Mouse (Mus musculus) 3T3-L1 (cell line): ENCODE results near the gene Tarbp2.

Experiments used
- DNase-seq: peaks from one replicate; pipeline ENCODE4 v3.0.0-alpha.2; 2015; ENCODE audit warnings: low read depth, low spot score

Gene Tarbp2

DNA sequence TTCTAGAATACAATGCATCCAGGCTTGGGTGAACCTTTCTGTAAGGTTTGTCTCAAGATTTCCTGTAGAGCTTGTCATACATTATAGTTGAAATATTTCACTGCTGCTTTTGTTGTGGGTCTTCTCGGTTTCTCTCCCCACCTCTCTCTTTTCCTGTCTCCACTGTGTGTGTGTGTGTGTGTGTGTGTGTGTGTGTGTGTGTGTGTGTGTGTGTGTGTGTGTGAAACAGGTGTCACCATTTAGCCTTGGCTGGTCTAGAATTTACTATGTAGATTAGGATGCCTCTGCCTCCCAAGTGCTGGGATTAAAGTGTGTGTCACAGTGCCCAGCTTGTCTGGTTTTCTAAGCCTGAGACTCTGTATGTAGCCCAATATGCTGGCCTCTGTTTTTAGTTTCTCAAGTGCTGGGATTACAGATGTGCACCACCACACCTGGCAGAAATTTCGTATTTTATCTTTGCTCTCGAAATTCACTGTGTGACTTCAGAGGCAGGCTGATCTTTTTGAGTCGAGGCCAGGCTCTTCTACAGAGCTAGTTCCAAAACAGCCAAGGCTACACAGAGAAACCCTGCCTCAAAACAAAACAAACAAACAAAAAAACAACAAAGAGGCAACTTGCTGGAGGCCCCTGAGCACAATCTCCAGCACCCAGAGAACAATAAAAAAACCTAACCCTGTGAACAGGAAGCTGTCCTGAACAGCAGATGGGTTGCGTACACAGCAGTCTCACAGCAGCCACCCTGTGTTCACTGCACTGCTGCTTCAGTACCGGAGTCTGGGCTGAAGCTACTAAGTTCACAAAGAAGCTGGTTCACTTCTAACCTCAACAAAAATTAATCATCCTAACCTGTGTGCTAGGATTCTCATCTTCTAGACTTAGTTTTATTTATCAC is 8.4 kb downstream of the Tarbp2 start:
- DNase-seq = no peak

DNA sequence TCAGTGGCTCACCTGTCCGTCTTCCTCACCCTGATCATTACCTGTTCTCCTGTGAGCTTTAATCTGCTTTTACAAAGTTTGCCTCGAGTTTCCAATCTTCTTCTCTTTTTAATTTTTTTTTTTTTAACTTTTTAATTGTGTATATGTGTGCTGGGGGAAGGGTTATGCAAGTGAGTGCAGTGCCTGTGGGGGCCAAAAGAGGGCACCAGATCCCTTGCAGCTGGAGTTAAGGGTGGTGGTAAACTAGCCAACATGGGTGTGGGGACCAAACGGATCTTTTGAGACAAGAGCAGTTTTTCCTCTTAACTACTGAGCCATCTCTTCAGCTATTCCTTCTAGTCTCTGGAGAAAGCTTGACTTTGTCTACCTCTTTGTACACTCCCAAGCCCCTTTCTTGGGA is 9.9 kb downstream of the Tarbp2 start:
- no peak for DNase-seq

DNA sequence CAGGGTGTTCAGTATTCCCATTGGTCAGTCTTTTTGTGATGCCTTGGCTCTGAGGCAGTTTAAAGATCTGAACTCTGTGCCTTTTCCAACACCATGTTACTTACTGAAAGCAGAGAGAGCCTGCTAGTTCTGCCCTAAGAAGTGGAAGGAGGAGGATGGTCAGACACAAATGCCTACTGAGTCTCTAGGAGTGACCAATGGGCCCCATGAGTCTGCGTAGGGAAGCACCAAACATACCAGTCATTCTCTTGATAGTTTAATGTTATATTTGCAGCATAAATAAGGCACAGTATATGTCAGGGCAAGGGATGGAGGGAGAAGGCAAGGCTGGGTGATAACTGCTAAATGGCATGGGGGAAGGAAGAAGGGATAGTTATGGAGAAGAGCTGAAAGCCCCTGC is 10.4 kb downstream of the Tarbp2 start:
- DNase-seq = no peak

DNA sequence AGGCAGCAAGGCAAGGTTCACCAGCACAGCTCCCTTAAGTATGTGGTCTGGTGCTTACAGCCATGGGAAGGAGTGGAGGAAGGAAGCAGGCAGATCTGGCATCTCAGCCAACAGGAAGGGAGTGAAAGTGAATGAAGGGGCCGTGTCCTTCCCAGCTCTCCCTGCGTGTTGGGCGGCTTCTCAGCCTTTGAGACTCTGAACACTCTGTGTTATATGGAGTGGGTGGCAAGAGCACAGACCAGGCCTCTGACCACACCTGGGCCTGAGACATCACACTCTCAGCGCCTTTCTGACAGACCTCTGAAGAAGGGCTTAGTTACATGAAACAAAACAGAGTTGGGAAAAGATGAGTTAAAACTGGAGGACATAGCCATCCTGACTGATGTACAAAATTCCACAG is 12.6 kb downstream of the Tarbp2 start:
- DNase-seq = no peak

DNA sequence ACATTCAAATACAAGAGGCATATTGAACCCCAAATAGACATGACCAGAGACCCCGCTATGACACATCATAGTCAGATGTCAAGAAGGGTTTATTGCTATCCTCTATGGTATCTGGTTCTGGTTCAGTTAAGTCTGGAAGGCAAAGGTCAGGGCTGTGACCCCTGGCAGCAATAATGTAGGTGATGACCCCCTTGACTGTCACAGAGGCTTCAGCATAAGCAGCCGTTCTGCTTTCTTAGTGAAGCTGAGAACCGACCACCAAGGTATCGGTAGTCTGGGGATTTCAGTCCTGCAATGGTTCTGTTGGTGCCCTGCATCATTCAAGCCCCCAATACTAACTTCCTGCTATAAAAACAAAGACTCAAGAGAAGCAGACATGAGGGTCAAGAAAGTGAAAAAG is 13.6 kb downstream of the Tarbp2 start:
- DNase-seq = no peak

DNA sequence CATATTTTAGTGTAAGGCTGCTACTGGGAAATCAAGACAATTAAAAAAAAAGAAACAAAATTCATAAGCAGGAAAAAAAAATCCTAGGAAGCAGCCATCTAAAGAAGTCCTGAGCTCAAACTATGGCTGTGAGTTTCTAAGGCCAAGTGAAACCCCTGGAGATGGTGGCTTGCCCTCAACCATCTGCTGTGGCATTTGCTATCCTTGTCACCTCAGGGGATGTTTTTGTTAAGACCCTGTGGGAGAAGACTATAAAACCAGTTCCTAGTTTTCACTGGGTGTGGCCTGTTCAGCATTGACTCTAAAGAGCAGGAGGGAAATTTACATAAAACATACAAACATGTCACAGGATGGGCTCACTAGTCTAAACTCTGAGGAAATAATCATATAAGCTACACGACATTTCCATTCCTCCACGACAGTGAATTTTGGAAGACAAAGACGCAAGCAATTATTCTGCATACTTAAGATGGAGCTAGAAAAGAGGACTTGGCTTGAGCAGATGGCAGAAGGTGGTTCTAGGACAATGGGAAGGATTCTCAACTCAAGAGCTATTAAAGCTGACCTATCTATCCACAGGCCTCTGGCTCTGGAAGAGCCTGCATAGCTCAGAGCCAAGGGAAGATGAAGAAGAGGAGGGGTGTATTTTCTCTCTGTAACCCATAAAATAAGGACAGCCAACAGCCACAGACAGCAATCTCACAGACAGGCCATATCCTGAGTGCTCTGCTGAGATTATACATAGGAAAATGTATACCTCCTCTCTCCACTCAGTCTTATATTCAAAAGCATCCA is 14.3 kb downstream of the Tarbp2 start:
- no peak for DNase-seq

DNA sequence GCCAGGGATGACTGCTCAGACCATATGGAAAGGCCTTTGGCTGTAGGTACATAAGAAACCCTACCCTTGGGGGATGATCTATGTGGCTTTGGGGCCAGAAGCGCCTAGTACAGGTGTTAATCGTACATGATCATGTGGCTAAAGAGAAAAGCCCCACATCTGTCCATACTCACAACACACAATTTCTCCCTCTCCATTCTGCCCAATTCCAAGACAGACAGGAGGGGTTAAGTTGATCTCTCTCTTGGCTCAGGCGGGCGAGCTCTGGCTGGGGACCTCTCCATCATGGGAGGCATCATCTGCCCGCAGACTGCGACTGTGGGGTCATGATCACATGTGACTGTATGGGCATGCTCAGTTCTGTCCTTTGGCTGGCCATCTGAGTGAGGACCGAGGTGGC is 15.9 kb downstream of the Tarbp2 start:
- DNase-seq = no peak

DNA sequence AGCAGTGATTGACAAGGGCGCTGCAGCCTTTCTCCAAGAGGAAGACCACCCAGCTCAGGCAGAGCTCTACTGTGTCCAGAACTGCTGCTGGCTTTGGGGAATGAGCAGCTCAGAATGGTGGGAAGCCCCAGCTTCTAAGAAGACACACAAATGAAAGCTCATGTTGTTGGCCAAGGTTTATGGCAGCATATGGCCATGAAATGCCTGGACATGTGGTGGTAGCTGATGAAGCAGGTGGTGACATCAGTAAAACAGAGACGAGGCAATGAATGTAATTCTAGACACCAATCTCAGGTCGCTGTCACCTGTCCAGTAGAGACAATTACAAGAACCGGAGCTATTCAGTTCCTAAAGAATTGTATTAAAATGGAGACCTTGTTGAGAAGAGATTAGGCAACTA is 26.8 kb downstream of the Tarbp2 start:
- no peak for DNase-seq

DNA sequence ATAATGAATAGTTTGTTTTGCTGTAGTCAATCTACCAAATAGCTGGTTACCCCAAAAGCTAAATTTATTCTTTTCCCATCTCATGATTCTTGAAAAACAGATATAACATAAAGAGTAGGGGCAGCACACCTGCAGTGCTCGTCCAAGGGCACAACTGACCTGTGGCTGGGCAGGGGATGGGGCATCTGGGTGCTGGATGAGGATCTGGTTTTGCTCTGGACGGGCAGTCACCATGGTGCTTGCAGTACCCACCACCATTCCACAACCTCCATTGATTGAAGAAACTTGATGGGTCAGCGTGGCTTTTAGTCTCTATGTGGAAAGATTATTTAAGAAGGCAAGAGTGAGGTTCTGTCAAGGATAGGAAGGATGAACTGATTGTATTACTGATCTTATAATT is 28.3 kb downstream of the Tarbp2 start:
- no peak for DNase-seq

DNA sequence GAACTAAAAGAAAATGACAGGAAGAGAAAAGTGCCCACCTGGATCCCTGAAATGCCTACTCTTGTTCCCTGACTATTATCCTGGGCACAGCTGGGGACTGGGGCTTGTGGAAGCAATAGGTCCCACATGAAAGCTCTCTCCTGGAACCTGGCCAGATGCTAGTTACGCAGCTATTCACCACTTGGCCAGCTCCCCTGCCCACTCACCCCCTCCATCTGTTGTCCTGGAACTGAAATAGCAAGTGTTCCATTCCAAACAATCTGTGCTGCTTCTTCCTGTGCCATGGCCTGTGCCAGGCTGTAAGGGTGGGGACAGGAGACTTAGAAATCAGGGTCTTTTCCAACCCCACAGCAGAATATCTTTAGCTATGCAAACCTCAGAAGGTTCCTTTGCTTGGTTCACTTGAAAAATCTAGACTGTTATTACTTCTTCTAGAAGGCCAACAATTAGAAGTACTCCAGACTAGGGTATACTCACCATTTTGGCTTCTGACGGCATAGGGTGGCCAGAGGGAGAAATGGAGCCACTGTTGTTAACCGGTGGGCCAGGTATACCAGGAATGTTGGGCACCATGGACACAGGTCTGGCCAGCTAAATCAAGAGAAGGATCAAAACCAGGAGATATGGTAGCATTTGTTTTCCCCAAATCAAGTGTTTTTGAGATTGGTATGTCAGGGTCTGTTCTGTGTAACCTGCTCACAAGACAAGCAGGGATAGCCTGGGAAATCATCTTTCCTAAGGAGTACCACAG is 28.9 kb downstream of the Tarbp2 start:
- DNase-seq = no peak

DNA sequence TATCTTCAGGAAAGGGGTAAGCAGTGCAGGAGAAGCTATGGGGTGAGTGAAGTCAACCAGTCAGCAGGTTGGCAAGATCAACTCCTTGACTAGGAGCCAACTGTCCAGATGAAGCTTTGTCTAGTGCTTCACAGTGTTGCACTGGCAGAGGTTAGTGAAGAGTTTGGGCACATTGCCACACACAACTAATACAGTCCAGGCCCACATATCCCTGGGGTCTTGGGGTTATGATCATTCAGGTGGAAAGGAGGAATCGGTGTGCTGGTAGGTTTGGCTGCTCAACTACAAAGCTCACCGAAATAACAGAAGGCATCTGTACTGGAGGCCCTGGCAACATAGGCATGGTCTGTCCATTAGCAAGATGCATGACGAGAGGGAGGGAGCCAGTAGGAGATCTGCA is 29.5 kb downstream of the Tarbp2 start:
- DNase-seq = no peak

DNA sequence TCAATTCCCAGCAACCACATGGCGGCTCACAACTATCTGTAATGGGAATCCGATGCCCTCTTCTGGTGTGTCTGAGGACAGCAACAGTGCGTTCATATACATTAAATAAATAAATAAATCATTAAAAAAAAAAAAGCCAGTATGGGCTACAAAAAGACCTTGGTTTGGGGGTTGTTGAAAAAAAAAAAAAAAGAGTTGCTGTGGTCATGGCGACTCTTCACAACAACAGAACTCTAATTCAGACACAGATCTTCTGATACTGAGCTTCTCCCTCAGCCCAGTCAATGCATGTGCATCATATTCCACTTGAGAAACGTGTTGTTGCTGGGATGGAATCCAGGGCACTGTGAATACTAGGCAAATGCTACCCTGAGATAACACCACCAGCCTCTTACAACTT is 34.6 kb downstream of the Tarbp2 start:
- no peak for DNase-seq

DNA sequence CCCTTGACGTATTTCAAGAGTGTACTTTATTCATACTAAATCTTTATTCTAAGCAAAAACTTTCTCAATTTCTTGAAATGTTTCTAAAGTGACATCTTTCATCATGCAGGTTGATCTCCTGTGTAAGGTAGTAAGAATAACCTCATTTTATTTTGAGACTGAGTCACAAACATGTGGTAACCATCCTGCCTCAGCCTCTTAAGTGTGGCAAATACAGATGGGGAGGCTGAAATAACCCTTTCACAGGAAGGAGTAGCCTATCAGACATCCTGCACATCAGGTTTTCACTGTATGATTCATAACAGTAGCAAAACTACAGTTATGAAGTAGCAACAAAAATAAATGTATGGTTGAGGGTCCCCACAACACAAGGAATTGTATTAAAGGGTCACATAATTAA is 37.6 kb downstream of the Tarbp2 start:
- no peak for DNase-seq

DNA sequence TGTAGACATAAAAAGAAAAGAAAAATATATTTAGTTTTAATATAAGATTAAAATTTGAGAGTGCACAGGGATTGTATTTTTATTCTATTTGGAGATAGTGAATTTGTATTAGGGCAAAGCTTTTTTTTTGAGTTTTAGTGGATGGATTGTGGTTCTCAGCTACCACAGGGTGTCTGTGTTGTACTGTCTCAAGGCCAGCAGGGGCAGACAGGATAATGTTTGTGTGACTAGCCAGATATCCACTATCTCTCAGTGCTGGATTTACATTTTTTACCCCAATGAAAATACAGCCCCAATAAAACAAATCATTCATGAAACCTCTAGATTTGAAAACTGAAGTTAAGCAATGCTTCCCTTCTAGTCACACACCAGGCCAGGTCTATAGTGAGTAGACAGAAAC is 39.6 kb downstream of the Tarbp2 start:
- peak; percentile 32 for DNase-seq

DNA sequence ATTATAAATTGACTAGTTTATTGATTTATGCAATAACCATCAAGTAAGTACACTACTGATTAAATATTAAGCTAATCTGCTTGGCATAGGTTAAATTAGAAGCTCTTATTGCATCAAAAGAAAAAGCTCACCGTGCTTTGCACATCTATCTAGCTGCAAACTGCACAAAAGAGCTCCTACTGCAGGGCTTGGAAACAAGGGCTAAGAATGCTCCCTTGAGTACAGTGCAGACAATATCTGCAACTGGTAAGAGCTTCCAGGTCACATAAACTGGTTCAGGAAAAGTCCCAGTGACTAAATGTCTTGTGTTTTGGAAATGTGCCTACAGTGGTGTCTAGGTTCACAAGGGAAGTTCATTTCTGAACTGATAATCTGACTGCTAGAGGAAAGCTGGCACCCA is 44.5 kb downstream of the Tarbp2 start:
- DNase-seq = no peak

DNA sequence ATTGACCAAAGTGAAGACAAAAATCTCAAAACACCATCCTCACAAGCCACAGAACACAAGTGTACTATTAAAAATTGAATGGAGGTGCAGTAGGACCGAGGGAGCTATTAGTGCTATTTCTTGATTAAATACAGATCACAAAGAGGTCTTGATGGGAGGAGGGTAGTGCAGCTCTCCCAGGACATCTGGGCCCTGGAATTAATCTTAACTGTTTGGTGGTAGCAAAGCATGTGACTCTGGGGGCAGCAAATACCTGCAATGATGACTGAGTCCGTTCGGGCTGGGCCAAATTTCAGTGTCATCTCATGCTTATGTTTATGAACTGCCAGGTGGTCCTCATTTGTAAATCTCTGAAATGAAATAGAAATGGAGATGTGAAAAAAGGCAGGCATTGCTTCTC is 45.1 kb downstream of the Tarbp2 start:
- DNase-seq = no peak

DNA sequence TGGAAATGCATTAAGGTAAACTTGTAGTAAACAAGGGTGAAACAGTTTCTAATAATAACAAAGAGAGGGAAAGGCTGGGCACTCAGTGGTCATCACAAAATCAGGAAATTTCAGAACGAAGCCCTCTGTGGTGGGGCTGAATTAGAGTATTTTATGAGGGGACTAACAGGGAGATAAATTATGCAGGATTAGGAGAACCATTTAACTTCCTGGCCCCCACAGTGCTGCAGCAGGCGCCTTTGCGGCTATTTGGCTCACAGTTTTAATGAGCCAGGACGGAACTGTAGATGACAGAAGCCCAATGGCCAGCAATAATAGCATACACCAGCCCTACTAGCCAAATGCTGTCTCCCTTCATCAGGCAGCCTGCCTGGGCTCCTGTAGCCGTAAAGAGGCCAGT is 45.7 kb downstream of the Tarbp2 start:
- DNase-seq = no peak

DNA sequence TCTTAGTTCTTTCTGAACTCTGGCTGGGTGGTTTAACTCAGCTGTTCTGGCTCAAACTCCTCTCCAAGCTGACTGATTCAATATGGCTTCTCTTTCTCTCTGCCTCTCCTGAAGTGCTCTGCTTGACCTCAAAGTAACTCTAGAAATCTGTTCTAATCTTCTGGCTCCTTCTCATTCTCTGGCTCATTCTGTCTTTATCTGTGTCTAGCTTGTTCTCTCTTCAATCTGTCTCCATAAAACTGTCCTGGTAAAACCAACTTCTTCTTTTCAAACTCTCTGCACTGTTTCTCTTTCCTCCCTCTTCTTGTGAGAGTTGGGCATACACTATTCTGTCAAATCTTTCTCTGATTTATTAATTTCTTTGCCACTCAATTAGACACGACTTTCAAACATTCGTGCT is 49.9 kb downstream of the Tarbp2 start:
- no peak for DNase-seq

DNA sequence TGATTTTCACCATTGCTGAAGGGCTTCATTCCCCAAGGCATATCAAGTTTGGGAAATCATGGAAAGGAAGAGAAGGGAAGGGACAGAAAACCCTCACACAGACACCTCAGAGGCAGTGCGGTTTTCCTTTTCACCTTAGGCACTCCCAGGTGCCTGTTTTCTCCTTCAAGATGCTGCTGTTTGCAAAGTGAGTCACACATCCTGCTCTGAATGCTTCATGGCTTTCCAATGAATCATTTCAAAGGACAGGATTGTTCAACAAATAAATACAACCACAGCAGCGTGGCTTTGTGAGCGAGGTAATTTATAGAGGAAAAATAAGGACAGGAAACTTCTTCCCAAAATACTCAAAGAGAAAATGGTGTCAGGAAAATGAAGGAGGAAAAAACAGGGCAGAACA is 54.1 kb downstream of the Tarbp2 start:
- peak; percentile 89 for DNase-seq
